8 mouse cellular contexts compared by ENCODE assay signal in the genomic region with DNA sequence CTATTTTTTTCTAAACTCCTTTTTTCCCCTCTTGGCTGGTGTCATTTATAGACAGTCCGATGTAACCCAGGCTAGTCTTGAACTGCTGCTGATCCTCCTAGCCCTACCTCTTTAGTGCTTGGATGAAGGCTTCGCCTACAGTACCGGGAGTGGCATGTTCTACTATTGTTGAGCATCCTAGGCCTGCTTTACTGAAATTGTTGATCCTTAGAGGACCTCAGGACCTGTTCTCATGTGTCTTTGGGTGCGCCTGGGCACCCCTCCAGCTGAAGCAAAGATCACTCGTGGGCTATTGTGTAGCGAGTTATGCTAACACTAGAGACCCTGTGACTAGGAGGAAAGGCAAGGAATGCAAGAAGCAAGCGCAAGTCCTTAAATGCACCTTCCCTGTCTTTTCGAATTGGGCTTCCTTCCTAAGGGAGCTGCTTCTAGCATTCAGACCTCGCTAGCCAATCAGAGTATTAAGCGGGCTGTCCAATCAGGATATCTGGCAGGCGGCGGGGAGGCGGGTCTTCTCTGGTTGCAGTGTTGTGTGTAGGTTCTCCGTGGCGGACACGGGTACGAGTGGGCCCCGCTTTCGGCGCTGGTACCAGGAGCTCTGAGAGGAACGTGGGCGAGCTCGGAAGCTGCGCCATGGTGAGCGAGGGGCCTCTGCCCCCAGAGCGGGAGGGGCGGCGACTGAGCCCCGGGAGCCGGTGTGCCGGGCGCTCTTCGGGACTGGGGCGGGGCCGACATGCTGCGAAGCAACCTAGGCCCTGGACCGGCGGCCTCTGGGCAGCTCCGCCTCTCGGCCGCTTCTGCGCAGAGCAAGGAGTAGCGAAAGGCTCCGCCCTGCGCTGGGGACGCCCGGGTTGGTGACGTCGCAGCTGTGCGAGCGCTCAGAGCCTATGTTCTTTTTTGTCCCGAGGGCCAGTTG. TPM values are rescaled to one million over a fixed set of nuclear protein-coding genes. Genes with fewer than 3 reads are reported as not detected.
DNase-seq lines count a peak whose midpoint lies in the region; ATAC-seq and TF ChIP-seq lines count a peak whose summit lies in the region.

No protein-coding gene starts in this region.

- no peaks in the 10 kb centered on the region for H3K27me3 ChIP-seq in megakaryocyte, embryonic 14.5 days (replicated peaks)

- no peaks in the 10 kb centered on the region; the same call in 1 of the 2 replicates for H3K4me1 ChIP-seq in cortical plate, adult 2 months (ENCODE audit: control insufficient read depth, insufficient read depth, low read length)
- peaks cover 5% of the 10 kb centered on the region for H3K4me1 ChIP-seq in megakaryocyte, embryonic 14.5 days

- DNase-seq in gastrocnemius, adult 8-10 months (ENCODE audit: low spot score in 2 of 2), result peak; percentile 93 to 95
- peak; percentile 66 for DNase-seq in hindlimb bud, embryonic 11.5 days (ENCODE audit: extremely low spot score, low read depth, low spot score)
- DNase-seq in left cerebral cortex, adult 8-10 months (ENCODE audit: low spot score in 2 of 2), result peak; percentile 94 to 96
- peak; percentile 97 to 98 for DNase-seq in right cerebral cortex, postnatal 10 days (ENCODE audit: low spot score in 2 of 2)
- DNase-seq in urinary bladder, postnatal 25 days (ENCODE audit: low spot score), result peak; percentile 84

- H3K9me3 ChIP-seq in megakaryocyte, embryonic 14.5 days, result no peaks in the 10 kb centered on the region

- TF ChIP-seq POLR2A in cortical plate, adult 2 months (IDR thresholded peaks at IDR 0.05; ENCODE audit: extremely low read depth, insufficient read depth, low read length), result peak; percentile 44

- peaks cover 17% of the 10 kb centered on the region for H3K36me3 ChIP-seq in megakaryocyte, embryonic 14.5 days (replicated peaks; ENCODE audit: low read length)

- peak; percentile 93 for ATAC-seq in activated CD4-positive, CD25-positive, alpha-beta regulatory T cell, adult 4 months

- no peak for TF ChIP-seq CTCF in cortical plate, adult 2 months (IDR thresholded peaks at IDR 0.05; ENCODE audit: extremely low read depth, insufficient read depth, low read length)

- H3K4me3 ChIP-seq in cortical plate, adult 2 months (ENCODE audit: insufficient read depth, low read length), result peak overlapping the region; percentile 46
- peak overlapping the region; percentile 96 for H3K4me3 ChIP-seq in megakaryocyte, embryonic 14.5 days (replicated peaks)

- H3K27ac ChIP-seq in cortical plate, adult 2 months (ENCODE audit: insufficient read depth, low read length), result peak overlapping the region; percentile 51

RNA-seq across cellular contexts. Expression of a gene that starts 34.7 kb away (rescaled TPM):
- polyA plus RNA-seq in activated CD4-positive, CD25-positive, alpha-beta regulatory T cell, adult 4 months (2017; shearing (Covaris generic)), result 1 to 10 TPM in 1 of 2 experiments, under 1 TPM in 1; 0.70 to 1.0 TPM
- polyA plus RNA-seq in cortical plate, adult 2 months (2012; rRNA removed), result 2.0 and 2.1 TPM in 2 replicates
- total RNA-seq in gastrocnemius, adult 8-10 months (2022), result 1 to 10 TPM in 1 of 4 experiments, under 1 TPM in 3; 0.88 to 1.2 (median 0.97) TPM
- total RNA-seq in left cerebral cortex, adult 8-10 months (2022), result 1 to 10 TPM; 3.5 to 4.2 (median 3.9) TPM
- polyA plus RNA-seq in megakaryocyte, embryonic 14.5 days (2012; ENCODE audit: insufficient read depth, low replicate concordance), result not detected in 2 replicates

Comparison
In these comparisons a context has a peak if more than half of its experiments do, and no peak if none do; other contexts are left out.
1. Peak in every context shown above with its lines: DNase-seq, ATAC-seq, H3K4me3 ChIP-seq and H3K27ac ChIP-seq.